Mouse (Mus musculus): ENCODE measurements around the gene Cd34.

DNA sequence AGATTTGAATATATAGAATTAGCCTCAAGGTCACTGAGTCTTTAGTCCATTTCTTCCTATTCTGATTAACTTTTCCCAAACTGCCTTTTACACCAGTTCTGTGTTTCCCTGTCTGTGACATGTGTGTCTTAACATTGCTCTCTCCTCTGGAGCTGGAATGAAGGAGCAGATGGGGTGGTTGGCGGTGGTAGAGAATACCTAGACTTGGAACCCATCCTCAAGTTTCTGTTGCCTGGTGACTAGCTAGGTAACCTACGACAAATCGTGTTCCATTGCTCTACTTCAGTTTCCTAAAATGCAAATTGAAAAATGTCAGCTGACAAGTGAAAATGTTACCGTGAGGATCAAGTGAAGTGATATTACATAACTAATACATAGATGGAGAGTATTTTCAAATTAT, 33.4 kb downstream of the Cd34 start:
- TF ChIP-seq CTCF (IDR thresholded peaks at IDR 0.05; ENCODE audit: low read depth), result no peak
- no peak for TF ChIP-seq EP300 (optimal IDR thresholded peaks at IDR 0.05)
